Mouse (Mus musculus): Measurements from ENCODE around the gene Ipo9. TPM values are rescaled to one million over a fixed set of nuclear protein-coding genes. Genes with fewer than 3 reads are reported as not detected.

Gene Ipo9
- total and polyA plus RNA-seq, 3 experiments = 33.7 to 58.3 (median 38.3) TPM

DNA sequence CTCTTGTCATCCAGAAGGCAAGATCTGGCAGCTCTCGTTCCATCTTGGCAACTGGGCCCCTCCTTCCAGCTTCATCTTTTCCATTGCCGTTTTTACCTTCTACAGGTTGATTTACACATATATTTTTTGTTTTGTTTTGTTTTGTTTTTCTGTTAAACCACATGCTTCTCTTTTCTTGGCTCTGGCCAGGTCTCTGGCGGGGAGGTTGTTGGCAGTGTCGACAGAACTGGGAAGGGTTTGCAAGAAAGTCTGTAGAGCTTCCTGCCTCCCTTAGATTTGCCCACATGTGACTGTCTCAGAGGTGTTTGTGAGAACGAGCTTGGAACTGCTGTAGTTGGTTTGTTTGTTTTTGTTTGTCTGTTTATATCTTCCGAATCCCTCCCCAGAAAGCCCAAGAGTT is 10.7 kb upstream of the Ipo9 start:
- TF ChIP-seq ELF1 (IDR thresholded peaks at IDR 0.05; ENCODE audit: low read depth, low read length) (no peak), ZC3H11A (IDR thresholded peaks at IDR 0.05; ENCODE audit: low read depth, low read length) (no peak), MAZ (IDR thresholded peaks at IDR 0.05; ENCODE audit: low read depth, low read length) (no peak), JUND (conservative IDR thresholded peaks at IDR 0.05; ENCODE audit: low read depth, low read length) (no peak), ZMIZ1 (IDR thresholded peaks at IDR 0.05; ENCODE audit: low read depth, low read length) (no peak), CTCF (conservative IDR thresholded peaks at IDR 0.05 in 1 of 2, IDR thresholded peaks at IDR 0.05 in 1 of 2; ENCODE audit: low read depth in 2 of 2, low read length in 2 of 2) (no peak), USF1 (IDR thresholded peaks at IDR 0.05; ENCODE audit: low read depth, low read length) (no peak), EP300 (IDR thresholded peaks at IDR 0.05; ENCODE audit: low read length) (no peak)
- H3K27ac ChIP-seq (ENCODE audit: insufficient read depth, low read depth) = no peak overlapping the region
- peaks cover 3% of the 10 kb centered on the region for H3K27me3 ChIP-seq (replicated peaks)
- DNase-seq (ENCODE audit: extremely low read depth) = no peak
- H3K4me1 ChIP-seq (ENCODE audit: control insufficient read depth in 1 of 2, insufficient read depth in 2 of 2) = no peaks in the 10 kb centered on the region
- in situ Hi-C loops (cut with MboI; ENCODE audit: low pct_ligation_motif_present, low pct_unique_long_range_greater_than_20kb, low sequenced_read_pairs) (loop anchor here (25.0 kb wide), 1 partner anchor 221 kb away; no protein-coding TSS in a partner anchor), dilution Hi-C loops (cut with MboI; ENCODE audit: extremely low pct_ligation_motif_present, extremely low pct_unique_long_range_greater_than_20kb, low sequenced_read_pairs) (no loop called here)
- no peak overlapping the region for H3K4me3 ChIP-seq (replicated peaks in 1 of 3; ENCODE audit: low read depth in 2 of 3, low read length in 2 of 3, poor library complexity in 1 of 3)
- H3K9ac ChIP-seq (ENCODE audit: insufficient read depth, low read depth) = no peak overlapping the region
- no peaks in the 10 kb centered on the region for H3K9me3 ChIP-seq (replicated peaks; ENCODE audit: low read length)
- H3K36me3 ChIP-seq (replicated peaks in 1 of 2; ENCODE audit: control insufficient read depth in 1 of 2, insufficient read depth in 1 of 2, low read length in 1 of 2) = no peaks in the 10 kb centered on the region
- no peak overlapping the region for H3K4me2 ChIP-seq (ENCODE audit: insufficient read depth, low read depth, poor library complexity, severe bottlenecking)
- H3K79me2 ChIP-seq (replicated peaks; ENCODE audit: control insufficient read depth, extremely low read depth, insufficient read depth, poor library complexity, severe bottlenecking) = no peaks in the 10 kb centered on the region

DNA sequence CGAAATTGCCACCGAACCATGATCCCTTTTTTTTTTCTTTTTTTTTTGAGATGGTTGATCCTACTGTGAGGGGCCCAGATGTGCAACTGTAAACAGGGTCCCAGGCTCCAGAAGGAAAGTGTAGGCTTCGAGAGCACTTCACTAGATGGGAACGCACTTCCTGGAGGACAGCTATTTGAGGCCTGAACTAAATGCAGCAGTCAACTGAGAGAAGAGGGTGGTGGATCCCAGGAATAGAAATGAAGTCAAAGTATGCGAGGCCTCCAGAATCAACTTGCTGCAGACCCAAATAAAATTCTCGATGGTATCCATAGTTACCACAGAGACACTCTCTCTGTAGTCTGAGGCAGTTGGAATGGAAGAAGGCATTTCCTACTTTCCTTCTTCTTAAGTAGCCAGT is 8.5 kb upstream of the Ipo9 start:
- Histone ChIP-seq H3K27me3 (replicated peaks) (peaks cover 6% of the 10 kb centered on the region), H3K4me1 (ENCODE audit: control insufficient read depth in 1 of 2, insufficient read depth in 2 of 2) (no peaks in the 10 kb centered on the region), H3K9me3 (replicated peaks; ENCODE audit: low read length) (no peaks in the 10 kb centered on the region), H3K4me2 (ENCODE audit: insufficient read depth, low read depth, poor library complexity, severe bottlenecking) (no peak overlapping the region), H3K36me3 (replicated peaks in 1 of 2; ENCODE audit: control insufficient read depth in 1 of 2, insufficient read depth in 1 of 2, low read length in 1 of 2) (no peaks in the 10 kb centered on the region), H3K27ac (ENCODE audit: insufficient read depth, low read depth) (no peak overlapping the region), H3K79me2 (replicated peaks; ENCODE audit: control insufficient read depth, extremely low read depth, insufficient read depth, poor library complexity, severe bottlenecking) (no peaks in the 10 kb centered on the region), H3K4me3 (replicated peaks in 1 of 3; ENCODE audit: low read depth in 2 of 3, low read length in 2 of 3, poor library complexity in 1 of 3) (no peak overlapping the region), H3K9ac (ENCODE audit: insufficient read depth, low read depth) (no peak overlapping the region)
- dilution Hi-C loops (cut with MboI; ENCODE audit: extremely low pct_ligation_motif_present, extremely low pct_unique_long_range_greater_than_20kb, low sequenced_read_pairs) (no loop called here), in situ Hi-C loops (cut with MboI; ENCODE audit: low pct_ligation_motif_present, low pct_unique_long_range_greater_than_20kb, low sequenced_read_pairs) (loop anchor here (25.0 kb wide), 1 partner anchor 224 kb away; no protein-coding TSS in a partner anchor)
- no peak for TF ChIP-seq SIN3A (IDR thresholded peaks at IDR 0.05; ENCODE audit: low read length)
- TF ChIP-seq POLR2AphosphoS2 (IDR thresholded peaks at IDR 0.05; ENCODE audit: low read depth, low read length) = no peak
- DNase-seq (ENCODE audit: extremely low read depth) = no peak

DNA sequence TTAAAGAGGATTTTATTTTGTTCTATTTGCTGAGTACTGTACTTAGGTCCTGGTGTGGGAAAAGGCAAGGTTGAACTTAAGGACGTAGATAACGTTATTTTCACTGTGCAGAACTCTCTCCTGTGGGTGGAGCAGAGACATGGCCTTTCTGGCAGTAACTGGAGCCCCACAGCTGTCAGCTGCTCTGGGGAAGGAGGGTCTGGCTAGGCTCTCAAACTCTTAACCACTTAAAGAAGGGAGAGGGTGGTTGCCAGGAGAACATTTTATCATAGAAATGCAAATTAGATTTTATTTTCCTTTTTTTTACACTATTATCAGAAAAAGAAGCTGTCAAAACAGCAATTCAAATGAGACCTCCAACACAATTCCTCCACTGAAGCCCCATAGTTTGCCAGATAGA is 5.5 kb upstream of the Ipo9 start:
- in situ Hi-C loops (cut with MboI; ENCODE audit: low pct_ligation_motif_present, low pct_unique_long_range_greater_than_20kb, low sequenced_read_pairs) (loop anchor here (25.0 kb wide), 1 partner anchor 226 kb away; no protein-coding TSS in a partner anchor), dilution Hi-C loops (cut with MboI; ENCODE audit: extremely low pct_ligation_motif_present, extremely low pct_unique_long_range_greater_than_20kb, low sequenced_read_pairs) (no loop called here)
- Histone ChIP-seq H3K9me3 (replicated peaks; ENCODE audit: low read length) (no peaks in the 10 kb centered on the region), H3K79me2 (replicated peaks; ENCODE audit: control insufficient read depth, extremely low read depth, insufficient read depth, poor library complexity, severe bottlenecking) (no peaks in the 10 kb centered on the region), H3K4me3 (replicated peaks in 1 of 3; ENCODE audit: low read depth in 2 of 3, low read length in 2 of 3, poor library complexity in 1 of 3) (no peak overlapping the region), H3K36me3 (replicated peaks in 1 of 2; ENCODE audit: control insufficient read depth in 1 of 2, insufficient read depth in 1 of 2, low read length in 1 of 2) (no peaks in the 10 kb centered on the region), H3K9ac (ENCODE audit: insufficient read depth, low read depth) (no peak overlapping the region), H3K27ac (ENCODE audit: insufficient read depth, low read depth) (no peak overlapping the region), H3K4me1 (ENCODE audit: control insufficient read depth in 1 of 2, insufficient read depth in 2 of 2) (peaks cover 0 to 2% of the 10 kb centered on the region in 2 experiments; a peak in 2 of 4 replicates), H3K4me2 (ENCODE audit: insufficient read depth, low read depth, poor library complexity, severe bottlenecking) (no peak overlapping the region), H3K27me3 (replicated peaks) (peaks cover 6% of the 10 kb centered on the region)
- no peak for DNase-seq (ENCODE audit: extremely low read depth)
- no peak for TF ChIP-seq ZKSCAN1 (IDR thresholded peaks at IDR 0.05; ENCODE audit: borderline replicate concordance, low read depth, low read length)
- no peak for TF ChIP-seq HCFC1 (IDR thresholded peaks at IDR 0.05; ENCODE audit: low read depth, low read length)
- no peak for TF ChIP-seq POLR2AphosphoS2 (IDR thresholded peaks at IDR 0.05; ENCODE audit: low read depth, low read length)
- no peak for TF ChIP-seq TCF12 (IDR thresholded peaks at IDR 0.05; ENCODE audit: low read depth, low read length)
- no peak for TF ChIP-seq POLR2A (IDR thresholded peaks at IDR 0.05; ENCODE audit: low read depth, low read length)
- no peak for TF ChIP-seq E2F4 (IDR thresholded peaks at IDR 0.05; ENCODE audit: insufficient replicate concordance, low read depth, low read length)
- no peak for TF ChIP-seq SIN3A (IDR thresholded peaks at IDR 0.05; ENCODE audit: low read length)
- TF ChIP-seq MAX (IDR thresholded peaks at IDR 0.05; ENCODE audit: low read length) = no peak
- no peak for TF ChIP-seq CHD1 (IDR thresholded peaks at IDR 0.05; ENCODE audit: low read depth, low read length)
- TF ChIP-seq MYC (IDR thresholded peaks at IDR 0.05; ENCODE audit: low read depth, low read length) = no peak
